Mouse (Mus musculus) B cell, adult 2 months (primary cell): ENCODE measurements at regions not wholly inside any gene's neighbourhood (a gene's known extent, or its start where the extent isn't known, plus 50 kb on each side); places are given as distances from the start of the nearest gene placed in this dataset.

Experiments used
- DNase-seq, 2 experiments: peaks; one replicate each; pipeline ENCODE4 v3.0.0; 2022

GRCm38 (mm10) chr1:35936362-35937093 lies 131.7 kb upstream of the Hs6st1 start:
- DNase-seq, result no peak

- DNase-seq, result no peak
Measured at GRCm38 (mm10) chr1:35940236-35940635, 128.0 kb upstream of the Hs6st1 start.

DNA sequence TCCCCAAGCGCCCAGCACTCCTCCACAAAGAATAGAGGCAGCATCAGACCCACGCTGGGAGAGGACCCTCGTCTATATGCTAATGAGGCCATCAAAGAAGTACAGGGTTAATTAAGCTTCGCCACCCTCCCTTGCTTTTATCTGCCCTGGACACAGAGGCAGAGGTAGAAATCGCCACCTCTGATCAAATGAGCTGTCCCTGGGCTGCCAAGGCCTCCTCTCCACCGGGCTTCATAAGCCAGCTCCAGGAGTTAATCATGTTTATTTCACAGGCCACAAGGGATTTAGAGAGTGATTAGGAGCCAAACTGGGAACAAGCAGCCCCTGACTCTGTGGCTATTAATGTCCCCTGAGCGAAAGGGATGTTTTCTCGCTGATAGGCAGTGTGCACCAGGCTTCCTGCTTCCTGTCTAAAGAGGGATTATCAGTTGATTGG lies 126.5 kb upstream of the Hs6st1 start:
- DNase-seq, result no peak

DNA sequence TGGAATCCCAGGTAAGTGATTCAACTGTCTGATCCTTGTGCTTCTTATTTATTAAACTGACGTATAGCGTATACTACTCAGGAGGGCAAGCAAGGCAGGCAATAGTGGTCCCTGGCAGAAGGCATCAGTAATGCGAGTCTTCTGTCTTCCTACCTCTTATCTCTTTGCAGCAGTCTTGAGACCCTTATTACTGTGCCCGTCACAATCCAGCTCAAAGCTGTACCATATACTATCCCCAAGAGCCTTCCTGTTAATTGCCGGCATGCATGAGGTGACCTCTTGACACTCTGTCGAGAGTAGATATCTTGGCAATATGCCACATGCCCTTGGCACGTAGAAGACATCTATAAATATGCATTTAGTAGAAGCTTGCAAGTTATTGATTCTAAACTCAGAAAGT lies 126.0 kb upstream of the Hs6st1 start:
- no peak for DNase-seq

DNA sequence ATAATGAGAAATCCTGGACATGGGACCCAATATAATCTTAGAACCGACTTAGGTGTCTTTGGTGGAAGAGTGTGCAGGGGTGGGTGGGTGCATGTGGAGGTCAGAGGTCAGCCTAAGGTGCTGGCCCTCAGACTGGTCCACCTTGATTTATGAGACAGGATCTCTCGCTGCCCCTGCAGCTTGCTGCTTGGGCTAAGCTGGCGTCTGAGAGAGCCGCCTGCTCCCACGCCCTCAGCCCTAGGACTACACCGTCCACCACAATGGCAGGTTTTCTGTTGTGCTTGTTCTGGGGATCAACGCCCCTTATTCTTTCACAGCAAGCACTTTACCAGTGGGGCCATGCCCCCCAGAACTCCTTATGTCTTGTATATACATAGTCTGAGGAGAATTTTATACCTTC lies 124.4 kb upstream of the Hs6st1 start:
- DNase-seq, result no peak

GRCm38 (mm10) chr1:35944376-35944775 lies 123.8 kb upstream of the Hs6st1 start:
- DNase-seq, result no peak

- DNase-seq, result no peak
Measured at GRCm38 (mm10) chr1:35944849-35945248, 123.4 kb upstream of the Hs6st1 start.

- no peak for DNase-seq
Measured at GRCm38 (mm10) chr1:35945596-35945995, 122.6 kb upstream of the Hs6st1 start.

DNA sequence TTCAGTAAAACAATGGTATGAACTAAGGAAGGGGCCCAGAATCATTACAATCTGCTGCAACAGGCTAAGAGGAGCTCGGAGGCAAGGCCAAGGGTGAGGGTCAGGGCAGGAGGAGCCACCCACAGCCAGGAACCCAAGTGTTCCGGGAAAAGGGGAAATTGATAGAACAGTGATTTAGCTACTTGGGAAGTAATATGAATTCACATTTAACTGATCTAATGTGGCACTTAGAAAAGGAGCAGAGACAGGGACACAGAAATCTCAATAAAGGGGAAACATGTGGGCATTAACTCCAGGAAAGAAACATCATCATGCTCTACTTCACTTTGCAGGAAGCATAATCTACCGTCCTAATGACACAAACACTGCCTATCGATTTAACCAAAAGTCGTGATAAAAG lies 120.1 kb upstream of the Hs6st1 start:
- DNase-seq, result no peak

DNA sequence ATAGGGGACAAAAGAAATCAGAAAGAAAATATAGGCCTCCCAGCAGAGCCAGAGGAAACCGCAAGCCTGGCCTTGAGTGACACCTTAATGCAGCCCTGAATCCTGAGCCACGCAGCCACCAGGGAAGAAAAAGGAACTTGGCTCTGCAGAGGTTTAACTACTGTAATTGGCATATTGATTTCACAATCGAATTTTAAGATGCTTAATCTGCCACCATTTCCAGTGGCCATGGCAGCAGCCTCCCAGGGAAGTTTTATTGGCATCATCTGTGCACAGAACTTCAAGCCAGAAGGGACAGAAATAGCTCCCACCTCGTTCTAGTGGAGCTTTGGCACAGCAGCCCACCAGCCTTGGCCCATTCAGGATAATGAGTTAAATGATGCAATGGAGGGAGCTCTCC lies 117.1 kb upstream of the Hs6st1 start:
- DNase-seq, result no peak

- DNase-seq, result no peak
Measured at GRCm38 (mm10) chr1:35953721-35954120, 114.5 kb upstream of the Hs6st1 start.

DNA sequence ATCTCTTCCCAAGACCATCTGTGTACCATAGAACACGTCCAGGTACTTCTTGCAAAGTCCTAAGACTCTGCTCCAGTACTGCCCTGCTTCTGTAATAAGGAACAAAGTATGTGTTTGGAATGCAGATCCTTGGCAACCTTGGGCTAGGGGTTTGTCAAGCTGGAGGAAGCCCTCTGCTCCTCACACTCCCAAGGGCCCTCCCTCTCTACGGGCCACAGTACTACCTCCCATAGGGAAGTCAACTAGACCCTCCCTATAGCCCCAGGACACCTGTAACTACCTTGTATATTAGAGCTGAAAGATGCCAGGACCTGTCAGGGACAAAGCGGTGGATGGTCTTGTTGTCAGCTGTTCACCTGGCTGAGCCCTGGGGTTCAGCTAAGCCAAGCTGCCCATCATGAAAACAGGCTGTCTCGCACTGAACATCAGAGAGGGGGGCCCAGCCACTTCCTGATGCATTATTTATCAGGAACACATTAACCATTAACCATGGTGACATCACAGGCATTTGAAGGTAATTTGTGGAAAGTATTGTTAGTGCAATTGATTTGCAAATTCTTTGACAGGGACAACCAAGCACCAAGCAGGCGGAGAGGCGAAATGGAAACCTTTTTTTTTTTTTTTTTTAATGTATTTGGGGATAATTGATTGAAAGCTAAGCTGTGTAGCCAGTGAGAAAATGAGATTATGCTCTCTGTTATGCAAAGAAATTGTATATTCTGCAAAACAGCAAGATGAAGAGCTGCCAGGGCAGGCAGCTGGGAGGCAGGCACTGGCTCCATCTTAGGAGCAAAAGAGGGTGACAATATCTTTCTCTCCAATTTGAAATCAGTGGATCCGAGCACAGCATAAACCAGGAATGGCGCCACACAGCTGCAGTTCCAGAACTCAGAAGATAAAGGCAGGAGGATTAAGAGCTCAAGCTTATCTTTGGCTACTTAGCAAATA lies 110.5 kb upstream of the Hs6st1 start:
- DNase-seq, result no peak

GRCm38 (mm10) chr1:35959729-35960128 lies 108.5 kb upstream of the Hs6st1 start:
- DNase-seq, result no peak

GRCm38 (mm10) chr1:35960844-35961243 lies 107.4 kb upstream of the Hs6st1 start:
- DNase-seq, result no peak

GRCm38 (mm10) chr1:35961923-35962322 lies 106.3 kb upstream of the Hs6st1 start:
- no peak for DNase-seq

DNA sequence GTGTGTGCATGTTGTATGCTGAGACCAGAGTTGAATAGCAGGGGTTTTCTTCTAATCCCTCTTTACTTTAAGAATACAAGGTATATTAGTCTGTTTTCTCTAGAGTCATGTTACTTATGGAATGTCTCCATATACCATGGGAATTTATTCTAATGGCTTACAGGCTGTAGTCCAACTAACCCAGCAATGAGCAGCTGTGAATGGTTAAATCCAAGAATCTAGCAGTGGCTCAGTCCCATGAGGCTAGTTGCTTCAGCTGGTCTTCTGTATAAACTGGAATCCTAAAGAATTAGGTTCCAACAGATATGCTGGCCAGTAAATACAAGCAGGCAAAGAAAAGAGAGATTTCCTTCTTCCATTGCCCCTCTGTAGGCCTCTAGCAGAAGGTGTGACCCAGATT lies 99.7 kb upstream of the Hs6st1 start:
- DNase-seq, result no peak

- DNase-seq, result no peak
Measured at GRCm38 (mm10) chr1:35971435-35972189, 96.6 kb upstream of the Hs6st1 start.

DNA sequence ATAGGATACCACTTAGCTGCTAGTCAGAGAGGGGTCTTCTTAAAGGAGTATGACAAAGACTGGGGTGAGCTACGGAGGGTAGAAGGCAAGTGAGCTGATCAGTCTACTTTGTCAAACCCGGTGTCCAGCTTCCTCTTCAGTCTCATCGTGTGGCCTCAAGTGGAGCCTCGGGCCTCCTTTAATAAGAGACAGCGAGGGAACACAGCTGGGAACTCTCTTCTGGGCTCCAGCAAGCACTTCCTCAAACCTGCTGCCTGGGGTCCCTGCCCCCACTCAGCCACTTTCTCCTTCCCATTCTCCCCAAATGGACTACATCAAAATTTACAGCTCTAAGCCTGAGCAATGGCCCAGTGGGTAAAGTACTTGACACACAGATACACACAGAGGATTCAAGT lies 96.0 kb upstream of the Hs6st1 start:
- no peak for DNase-seq

DNA sequence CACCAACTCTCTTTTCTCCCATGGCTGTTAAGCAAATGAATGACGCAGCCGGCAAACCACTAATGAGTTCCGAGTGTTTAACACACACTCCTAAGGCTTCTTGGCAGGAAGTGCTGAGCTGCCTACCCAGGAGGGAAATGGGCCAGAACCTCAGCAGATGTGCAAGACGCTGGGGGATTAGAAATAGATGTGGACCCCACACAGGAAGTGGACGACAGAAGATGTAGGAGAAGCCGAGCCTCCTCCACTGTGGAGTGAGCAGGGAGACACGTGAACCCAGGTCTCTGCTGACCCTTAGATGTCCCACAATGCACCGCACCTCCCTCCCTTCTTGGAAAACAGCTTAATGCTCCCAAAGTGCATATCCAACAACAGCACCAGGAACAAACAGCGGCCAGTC lies 94.8 kb upstream of the Hs6st1 start:
- no peak for DNase-seq

DNA sequence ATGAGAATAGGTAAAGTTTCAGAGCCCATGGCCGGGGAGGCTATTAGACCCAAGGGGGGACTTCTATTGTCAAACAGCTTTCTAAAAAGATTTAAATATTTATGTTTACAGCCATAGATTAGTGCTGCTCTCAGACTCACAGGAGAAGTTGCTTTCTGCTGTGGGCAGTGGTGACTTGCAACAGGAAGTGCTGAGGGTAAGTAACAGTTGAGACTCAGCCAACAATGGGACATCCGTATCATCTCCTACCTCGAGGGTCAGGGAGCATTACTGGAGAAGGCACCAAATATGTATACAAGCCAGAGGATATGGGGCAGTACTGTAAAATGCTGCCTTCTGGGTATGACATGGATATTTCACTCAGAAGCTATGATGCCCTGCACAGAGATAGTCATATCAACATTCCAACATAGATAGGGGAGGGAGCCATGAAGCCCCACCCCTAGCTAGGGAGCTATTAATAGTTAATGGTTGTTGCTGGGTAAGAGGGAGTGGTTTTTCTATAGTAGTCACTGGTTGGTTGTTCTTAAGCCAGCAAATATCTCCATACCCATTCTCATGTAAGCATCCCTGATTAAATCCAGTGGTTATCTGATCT lies 92.5 kb upstream of the Hs6st1 start:
- DNase-seq, result no peak

- DNase-seq, result no peak
Measured at GRCm38 (mm10) chr1:35976528-35976927, 91.7 kb upstream of the Hs6st1 start.

GRCm38 (mm10) chr1:35978116-35978515 lies 90.1 kb upstream of the Hs6st1 start:
- no peak for DNase-seq

- DNase-seq, result no peak
Measured at GRCm38 (mm10) chr1:35978766-35979165, 89.4 kb upstream of the Hs6st1 start.
